Mouse (Mus musculus) hindbrain, embryonic 16.5 days (tissue): ENCODE measurements around the gene Nap1l5. TPM values are rescaled to one million over a fixed set of nuclear protein-coding genes. Genes with fewer than 3 reads are reported as not detected.

Source experiments
- ATAC-seq: fragments of 200-750 bp; cut with Nextera tagmentation; 2 replicates; pipeline ENCODE4 v1.8.0; 2017; ENCODE audit warnings: moderate TSS enrichment, moderate library complexity
- H3K27ac ChIP-seq: fragments of 300-500 bp; sonication (generic); 2 replicates; pipeline ENCODE4 v1.5.1; 2014; ENCODE audit warnings: low read depth, mild to moderate bottlenecking, control low read depth, low read length, moderate library complexity
- H3K27me3 ChIP-seq: fragments of 300-500 bp; sonication (generic); replicated peaks from 2 replicates; pipeline ENCODE4 v1.6.1; 2014; ENCODE audit warnings: low read length; ENCODE audit not compliant: control insufficient read depth, insufficient read depth
- H3K36me3 ChIP-seq: fragments of 300-500 bp; sonication (generic); 2 replicates; pipeline ENCODE4 v1.6.1; 2014; ENCODE audit warnings: mild to moderate bottlenecking, low read length, moderate library complexity, mixed read lengths; ENCODE audit not compliant: control insufficient read depth, insufficient read depth
- H3K4me1 ChIP-seq: fragments of 300-500 bp; sonication (generic); 2 replicates; pipeline ENCODE4 v1.6.1; 2014; ENCODE audit warnings: low read depth, low read length; ENCODE audit not compliant: control insufficient read depth, insufficient read depth
- H3K4me2 ChIP-seq: fragments of 300-500 bp; sonication (generic); 2 replicates; pipeline ENCODE4 v1.6.1; 2014; ENCODE audit warnings: mild to moderate bottlenecking, low read length, control low read depth, moderate library complexity
- H3K4me3 ChIP-seq: fragments of 300-500 bp; sonication (generic); 2 replicates; pipeline ENCODE4 v1.5.1; 2014; ENCODE audit warnings: mild to moderate bottlenecking, low read length, control low read depth, moderate library complexity
- H3K9ac ChIP-seq: fragments of 300-500 bp; sonication (generic); 2 replicates; pipeline ENCODE4 v1.6.1; 2014; ENCODE audit warnings: low read depth, mild to moderate bottlenecking, control low read depth, low read length, moderate library complexity
- H3K9me3 ChIP-seq: fragments of 300-500 bp; sonication (generic); 2 replicates; pipeline ENCODE4 v1.6.1; 2014; ENCODE audit warnings: mild to moderate bottlenecking, low read length, moderate library complexity; ENCODE audit not compliant: control insufficient read depth
- WGBS: fragments of 180-500 bp; shearing (Covaris S2); extraction: QIAGEN DNeasy Blood & Tissue Kit; methylation state at CpG from one replicate; pipeline ENCODE4 v1.1.7; 2014; 5-methylcytosine and 5-hydroxymethylcytosine counted together
- polyA plus RNA-seq: library from polyadenylated mRNA; unstranded; fragments of >200 nt; fragmentation: Nextera tagmentation; extraction: Ambion mirVana; gene quantifications from 2 replicates; pipeline ENCODE4 v1.2.1, GENCODE M21; 2015

The Nap1l5 gene
- polyA plus RNA-seq, 1 experiment from 2014 or later, result 507 TPM

- Histone ChIP-seq H3K36me3 (no peaks in the 10 kb centered on the region), H3K4me2 (no peak overlapping the region), H3K27me3 (no peaks in the 10 kb centered on the region), H3K9ac (no peak overlapping the region), H3K4me3 (no peak overlapping the region), H3K27ac (no peak overlapping the region), H3K4me1 (no peaks in the 10 kb centered on the region), H3K9me3 (no peaks in the 10 kb centered on the region)
- ATAC-seq, result peak; percentile 54; the same call in 1 of the 2 replicates
- WGBS, result 83% methylated on average over 4 of the region's 4 CpGs
These were observed 43.1 kb downstream of the Nap1l5 start for GRCm38 (mm10) chr6:58863631-58864235.

GRCm38 (mm10) chr6:58862446-58862993 lies 44.4 kb downstream of the Nap1l5 start:
- 79% methylated on average over 9 of the region's 9 CpGs for WGBS
- Histone ChIP-seq H3K4me1 (no peaks in the 10 kb centered on the region), H3K4me3 (no peak overlapping the region), H3K9me3 (no peaks in the 10 kb centered on the region), H3K27me3 (no peaks in the 10 kb centered on the region), H3K4me2 (no peak overlapping the region), H3K9ac (no peak overlapping the region), H3K27ac (no peak overlapping the region), H3K36me3 (no peaks in the 10 kb centered on the region)
- no peak for ATAC-seq

- no peaks in the 10 kb centered on the region for H3K27me3 ChIP-seq
- H3K36me3 ChIP-seq, result no peaks in the 10 kb centered on the region
- no peak overlapping the region for H3K9ac ChIP-seq
- H3K4me2 ChIP-seq, result no peak overlapping the region
- H3K4me3 ChIP-seq, result no peak overlapping the region
- no peak overlapping the region for H3K27ac ChIP-seq
- WGBS, result 77% methylated on average over 4 of the region's 4 CpGs
- H3K4me1 ChIP-seq, result no peaks in the 10 kb centered on the region
- H3K9me3 ChIP-seq, result no peaks in the 10 kb centered on the region
- ATAC-seq, result 0 out of 2 replicates have a peak, but pooled peaks have one; percentile 7
These were observed 47.4 kb downstream of the Nap1l5 start for GRCm38 (mm10) chr6:58859517-58859916.

- no peak overlapping the region for H3K4me2 ChIP-seq
- WGBS, result 54% methylated on average over 2 of the region's 2 CpGs
- H3K36me3 ChIP-seq, result no peaks in the 10 kb centered on the region
- H3K27ac ChIP-seq, result no peak overlapping the region
- H3K4me3 ChIP-seq, result no peak overlapping the region
- no peak for ATAC-seq
- no peaks in the 10 kb centered on the region for H3K4me1 ChIP-seq
- no peak overlapping the region for H3K9ac ChIP-seq
- H3K9me3 ChIP-seq, result no peaks in the 10 kb centered on the region
- no peaks in the 10 kb centered on the region for H3K27me3 ChIP-seq
These were observed 50.4 kb downstream of the Nap1l5 start for GRCm38 (mm10) chr6:58856494-58856893.

- H3K36me3 ChIP-seq, result no peaks in the 10 kb centered on the region
- peak; percentile 50; the same call in 1 of the 2 replicates for ATAC-seq
- no peak overlapping the region for H3K9ac ChIP-seq
- H3K27me3 ChIP-seq, result no peaks in the 10 kb centered on the region
- no peak overlapping the region for H3K4me2 ChIP-seq
- H3K27ac ChIP-seq, result no peak overlapping the region
- H3K4me3 ChIP-seq, result no peak overlapping the region
- H3K4me1 ChIP-seq, result no peaks in the 10 kb centered on the region
- H3K9me3 ChIP-seq, result no peaks in the 10 kb centered on the region
- WGBS, result 70% methylated on average over 10 of the region's 10 CpGs
These were observed 51.1 kb downstream of the Nap1l5 start for GRCm38 (mm10) chr6:58855676-58856367.

Other genes with a start within 250 kb of the Nap1l5 start
- 34.8 and 35.6 TPM in 2 replicates for gene Herc3, start 75.6 kb downstream of the Nap1l5 start, polyA plus RNA-seq
- 11.2 and 16.3 TPM in 2 replicates for gene Fam13a, start 117.5 kb upstream of the Nap1l5 start, polyA plus RNA-seq